Mouse (Mus musculus) olfactory bulb, adult 2 months (tissue): ENCODE measurements around the gene Rab11b.

Source experiments
- CTCF ChIP-seq: fragments of 200-500 bp; IDR thresholded peaks from 2 replicates; pipeline ENCODE4 v1.5.1; 2012; ENCODE audit warnings: low read depth, mild to moderate bottlenecking, low read length, moderate library complexity; ENCODE audit not compliant: insufficient read depth
- POLR2A ChIP-seq: fragments of 200-500 bp; IDR thresholded peaks from 2 replicates; pipeline ENCODE4 v1.6.1; 2012; ENCODE audit warnings: mild to moderate bottlenecking, low read depth, low read length, moderate library complexity; ENCODE audit not compliant: insufficient read depth

DNA sequence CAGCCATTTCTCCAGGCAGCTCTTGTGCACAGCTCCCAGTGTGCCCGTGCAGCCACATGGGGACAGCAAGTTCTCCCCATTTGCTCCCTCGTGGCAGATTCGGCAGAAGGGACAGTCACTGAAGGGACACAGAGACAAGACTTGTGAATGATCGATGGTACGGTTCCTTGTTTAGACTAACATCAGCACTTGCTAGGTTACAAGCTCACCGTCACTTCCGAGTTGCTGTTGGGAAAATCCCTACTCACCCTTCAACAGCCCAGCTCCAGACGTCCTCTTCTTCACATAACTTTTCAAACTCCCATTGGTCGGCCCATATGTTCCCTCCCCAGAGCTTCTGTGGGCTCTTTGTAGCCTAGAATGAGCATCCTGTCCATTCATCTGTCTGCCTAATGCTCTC is 57.2 kb downstream of the Rab11b start:
- no peak for TF ChIP-seq CTCF
- no peak for TF ChIP-seq POLR2A
